Mouse (Mus musculus) myocyte (in vitro differentiated cells): ENCODE measurements at regions not wholly inside any gene's neighbourhood (a gene's known extent, or its start where the extent isn't known, plus 50 kb on each side); places are given as distances from the start of the nearest gene placed in this dataset.

Source experiments
- H3K27me3 ChIP-seq: one replicate; pipeline ENCODE4 v1.6.1; 2011; ENCODE audit not compliant: control insufficient read depth, insufficient read depth, insufficient read length
- H3K36me3 ChIP-seq: one replicate; pipeline ENCODE4 v1.6.1; 2011; ENCODE audit not compliant: control insufficient read depth, insufficient read depth
- H3K4me2 ChIP-seq: one replicate; pipeline ENCODE4 v1.6.1; 2011; ENCODE audit warnings: low read depth, control low read depth
- H3K4me3 ChIP-seq: one replicate; pipeline ENCODE4 v1.5.1; 2011; ENCODE audit warnings: mild to moderate bottlenecking, control low read depth, moderate library complexity
- H3K79me2 ChIP-seq: one replicate; pipeline ENCODE4 v1.6.1; 2011; ENCODE audit not compliant: control insufficient read depth, insufficient read depth
- H3ac ChIP-seq: one replicate; pipeline ENCODE4 v1.6.1; 2011; ENCODE audit not compliant: control insufficient read depth, insufficient read length
- CEBPB ChIP-seq: IDR thresholded peaks from 2 replicates; pipeline ENCODE4 v1.6.1; 2011; ENCODE audit warnings: mild to moderate bottlenecking, moderate library complexity; ENCODE audit not compliant: poor library complexity, insufficient read depth, severe bottlenecking
- E2F4 ChIP-seq: IDR thresholded peaks from one replicate; pipeline ENCODE4 v1.6.1; 2011; ENCODE audit warnings: mild to moderate bottlenecking, control low read depth, moderate library complexity; ENCODE audit not compliant: insufficient read depth
- MAX ChIP-seq: IDR thresholded peaks from one replicate; pipeline ENCODE4 v1.6.1; 2011; ENCODE audit warnings: low read depth, mild to moderate bottlenecking, control low read depth
- MYOD1 ChIP-seq, 3 experiments: IDR thresholded peaks; one replicate each; pipeline ENCODE4 v1.6.1; 2011; ENCODE audit warnings: control low read depth in 2 of 3, low read depth in 2 of 3, mild to moderate bottlenecking in 2 of 3, moderate library complexity in 1 of 3; ENCODE audit not compliant: insufficient read length in 2 of 3, control insufficient read depth in 1 of 3
- MYOG ChIP-seq, 3 experiments: IDR thresholded peaks; one replicate each; pipeline ENCODE4 v1.6.1; 2011; ENCODE audit warnings: control low read depth in 2 of 3, low read depth in 2 of 3, mild to moderate bottlenecking in 2 of 3; ENCODE audit not compliant: insufficient read length in 2 of 3, control insufficient read depth in 1 of 3, insufficient read depth in 1 of 3
- POLR2A ChIP-seq: IDR thresholded peaks from one replicate; pipeline ENCODE4 v1.6.1; 2011; ENCODE audit warnings: low read depth, mild to moderate bottlenecking, control low read depth, moderate library complexity; ENCODE audit not compliant: insufficient read length
- POLR2AphosphoS2 ChIP-seq: IDR thresholded peaks from one replicate; pipeline ENCODE4 v1.6.1; 2011; ENCODE audit warnings: low read depth, control low read depth; ENCODE audit not compliant: insufficient read length
- REST ChIP-seq: IDR thresholded peaks from one replicate; pipeline ENCODE4 v1.6.1; 2011; ENCODE audit warnings: mild to moderate bottlenecking, control low read depth, moderate library complexity; ENCODE audit not compliant: insufficient read depth, insufficient read length
- SRF ChIP-seq: IDR thresholded peaks from one replicate; pipeline ENCODE4 v1.6.1; 2011; ENCODE audit warnings: low read depth; ENCODE audit not compliant: control insufficient read depth, insufficient read length
- TCF12 ChIP-seq: IDR thresholded peaks from one replicate; pipeline ENCODE4 v1.6.1; 2011; ENCODE audit warnings: mild to moderate bottlenecking, control low read depth; ENCODE audit not compliant: poor library complexity, insufficient read depth, severe bottlenecking
- TCF3 ChIP-seq: IDR thresholded peaks from one replicate; pipeline ENCODE4 v1.6.1; 2011; ENCODE audit warnings: low read depth, control low read depth; ENCODE audit not compliant: insufficient read length
- USF1 ChIP-seq: IDR thresholded peaks from one replicate; pipeline ENCODE4 v1.6.1; 2011; ENCODE audit warnings: low read depth, mild to moderate bottlenecking, control low read depth, moderate library complexity

DNA sequence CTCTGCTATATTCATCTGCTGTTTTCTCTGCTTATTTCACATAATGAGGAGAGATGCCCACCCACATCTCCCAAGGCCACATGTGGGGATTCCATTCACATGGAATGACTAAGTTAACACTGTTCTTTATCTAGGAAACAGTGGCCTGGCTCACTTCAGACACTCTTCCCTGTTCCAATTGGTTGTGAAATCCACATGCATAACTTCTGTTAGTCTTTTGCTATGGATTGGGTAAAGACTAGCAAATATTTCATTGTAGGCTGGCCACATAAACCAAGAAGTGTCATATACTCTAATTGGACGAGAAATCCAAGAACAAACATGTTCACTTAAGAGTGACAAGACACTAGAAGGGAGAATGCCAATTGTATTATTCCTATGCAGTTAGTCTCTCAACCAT, 133.4 kb upstream of the Adamts9 start:
- H3K79me2 ChIP-seq: no peaks in the 10 kb centered on the region
- TF ChIP-seq TCF3 (no peak), CEBPB (no peak), SRF (no peak), MYOG (IDR thresholded peaks at IDR 0.05; ENCODE audit: control insufficient read depth in 1 of 3, insufficient read depth in 1 of 3, insufficient read length in 2 of 3, low read depth in 2 of 3) (no peak), POLR2A (no peak), POLR2AphosphoS2 (no peak), E2F4 (no peak), REST (no peak), USF1 (no peak)
- H3K27me3 ChIP-seq: no peaks in the 10 kb centered on the region
- H3K4me2 ChIP-seq: no peak overlapping the region
- no peaks in the 10 kb centered on the region for H3K36me3 ChIP-seq
- H3K4me3 ChIP-seq: no peak overlapping the region
- no peak overlapping the region for H3ac ChIP-seq

GRCm38 (mm10) chr6:93075867-93076266, 132.6 kb upstream of the Adamts9 start:
- H3K79me2 ChIP-seq: no peaks in the 10 kb centered on the region
- H3K4me3 ChIP-seq: no peak overlapping the region
- no peaks in the 10 kb centered on the region for H3K36me3 ChIP-seq
- TF ChIP-seq MYOD1 (IDR thresholded peaks at IDR 0.05; ENCODE audit: control insufficient read depth in 1 of 3, insufficient read length in 2 of 3, low read depth in 2 of 3) (no peak), TCF12 (no peak), CEBPB (no peak), USF1 (no peak), TCF3 (no peak), SRF (no peak), POLR2A (no peak), REST (no peak), E2F4 (no peak), MAX (no peak), MYOG (IDR thresholded peaks at IDR 0.05; ENCODE audit: control insufficient read depth in 1 of 3, insufficient read depth in 1 of 3, insufficient read length in 2 of 3, low read depth in 2 of 3) (no peak), POLR2AphosphoS2 (no peak)
- no peak overlapping the region for H3ac ChIP-seq
- H3K4me2 ChIP-seq: no peak overlapping the region
- H3K27me3 ChIP-seq: no peaks in the 10 kb centered on the region

DNA sequence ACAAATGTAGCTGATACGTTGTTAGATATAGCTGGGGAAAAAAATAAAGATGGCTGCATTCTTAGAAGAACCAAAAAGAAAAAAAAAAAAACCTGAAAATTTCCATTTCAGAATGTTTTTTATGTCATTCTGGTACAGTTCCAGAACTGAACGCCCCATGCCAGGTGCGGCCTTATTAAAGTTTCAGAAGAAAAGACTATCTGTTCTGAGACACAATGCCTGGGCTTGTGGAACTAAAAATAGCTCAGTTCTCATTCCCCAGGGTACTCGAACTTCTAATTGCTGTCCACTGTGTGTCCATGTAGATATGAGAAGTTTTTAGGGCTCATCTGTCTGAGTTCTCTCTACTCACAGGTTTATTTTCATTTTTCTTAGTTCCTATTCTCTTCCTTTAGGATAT, 131.7 kb upstream of the Adamts9 start:
- Histone ChIP-seq H3K36me3 (no peaks in the 10 kb centered on the region), H3K4me2 (no peak overlapping the region), H3K27me3 (no peaks in the 10 kb centered on the region), H3K4me3 (no peak overlapping the region), H3K79me2 (no peaks in the 10 kb centered on the region), H3ac (no peak overlapping the region)
- TF ChIP-seq E2F4 (no peak), MAX (no peak), SRF (no peak), MYOD1 (IDR thresholded peaks at IDR 0.05; ENCODE audit: control insufficient read depth in 1 of 3, insufficient read length in 2 of 3, low read depth in 2 of 3) (no peak), CEBPB (no peak), USF1 (no peak), MYOG (IDR thresholded peaks at IDR 0.05; ENCODE audit: control insufficient read depth in 1 of 3, insufficient read depth in 1 of 3, insufficient read length in 2 of 3, low read depth in 2 of 3) (no peak), TCF12 (no peak), POLR2AphosphoS2 (no peak), POLR2A (no peak), REST (no peak), TCF3 (no peak)

GRCm38 (mm10) chr6:93070916-93071315, 127.6 kb upstream of the Adamts9 start:
- H3ac ChIP-seq: no peak overlapping the region
- no peaks in the 10 kb centered on the region for H3K79me2 ChIP-seq
- H3K27me3 ChIP-seq: no peaks in the 10 kb centered on the region
- H3K4me2 ChIP-seq: no peak overlapping the region
- H3K36me3 ChIP-seq: no peaks in the 10 kb centered on the region
- TF ChIP-seq MYOG (IDR thresholded peaks at IDR 0.05; ENCODE audit: control insufficient read depth in 1 of 3, insufficient read depth in 1 of 3, insufficient read length in 2 of 3, low read depth in 2 of 3): no peak
- TF ChIP-seq CEBPB: no peak
- TF ChIP-seq E2F4: no peak
- no peak for TF ChIP-seq TCF12
- TF ChIP-seq TCF3: no peak
- TF ChIP-seq SRF: no peak
- H3K4me3 ChIP-seq: no peak overlapping the region

- H3K27me3 ChIP-seq: no peaks in the 10 kb centered on the region
- no peak overlapping the region for H3K4me2 ChIP-seq
- H3K36me3 ChIP-seq: no peaks in the 10 kb centered on the region
- TF ChIP-seq TCF3: no peak
- TF ChIP-seq E2F4: no peak
- TF ChIP-seq TCF12: no peak
- no peak for TF ChIP-seq CEBPB
- TF ChIP-seq REST: no peak
- TF ChIP-seq MAX: no peak
- H3K4me3 ChIP-seq: no peak overlapping the region
- no peak overlapping the region for H3ac ChIP-seq
- H3K79me2 ChIP-seq: no peaks in the 10 kb centered on the region
These were observed 124.5 kb upstream of the Adamts9 start for GRCm38 (mm10) chr6:93067808-93068207.
